Mouse (Mus musculus) olfactory bulb, adult 2 months (tissue): ENCODE results near the gene Necap1.

Experiments used
- CTCF ChIP-seq: fragments of 200-500 bp; IDR thresholded peaks from 2 replicates; pipeline ENCODE4 v1.5.1; 2012; ENCODE audit warnings: low read depth, mild to moderate bottlenecking, low read length, moderate library complexity; ENCODE audit not compliant: insufficient read depth
- POLR2A ChIP-seq: fragments of 200-500 bp; IDR thresholded peaks from 2 replicates; pipeline ENCODE4 v1.6.1; 2012; ENCODE audit warnings: mild to moderate bottlenecking, low read depth, low read length, moderate library complexity; ENCODE audit not compliant: insufficient read depth

DNA sequence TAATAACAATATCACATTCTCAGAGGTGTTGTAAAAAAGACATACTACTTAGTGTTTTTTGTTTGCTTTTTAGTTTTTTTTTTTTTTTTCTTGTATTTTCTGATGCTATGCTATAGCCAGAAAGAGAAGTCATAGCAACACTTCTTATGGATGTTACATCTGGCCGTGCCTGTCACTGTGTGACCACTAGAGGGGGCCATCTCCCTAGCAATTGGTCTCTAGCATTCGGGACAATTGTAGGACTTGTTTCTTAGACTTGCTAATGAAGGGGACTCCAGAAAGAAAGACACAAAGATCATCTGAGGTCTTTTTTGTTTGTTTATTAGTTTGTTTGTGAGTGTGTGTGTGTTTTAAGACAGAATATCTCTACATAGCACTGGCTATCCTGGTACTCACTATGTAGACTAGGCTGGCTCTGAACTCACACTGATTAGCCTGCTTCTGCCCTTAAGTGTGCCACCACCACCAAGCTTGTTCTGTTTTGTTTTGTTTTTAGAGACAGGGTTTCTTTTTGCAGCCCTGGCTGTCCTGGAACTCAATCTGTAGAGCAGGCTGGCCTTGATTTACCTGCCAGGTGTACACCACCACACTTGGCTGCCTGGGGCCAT lies 18.3 kb downstream of the Necap1 start:
- TF ChIP-seq POLR2A (no peak), CTCF (no peak)
